Mouse (Mus musculus): ENCODE data around the gene Foxj2. TPM values are rescaled to one million over a fixed set of nuclear protein-coding genes. Genes with fewer than 3 reads are reported as not detected.
A peak's percentile ranks its signal among the peaks of the same experiment; 100 is the strongest.

Foxj2 gene
- polyA plus RNA-seq (2016; fragmentation: Nextera tagmentation; extraction: Ambion mirVana): 4.8 and 4.9 TPM in 2 replicates

DNA sequence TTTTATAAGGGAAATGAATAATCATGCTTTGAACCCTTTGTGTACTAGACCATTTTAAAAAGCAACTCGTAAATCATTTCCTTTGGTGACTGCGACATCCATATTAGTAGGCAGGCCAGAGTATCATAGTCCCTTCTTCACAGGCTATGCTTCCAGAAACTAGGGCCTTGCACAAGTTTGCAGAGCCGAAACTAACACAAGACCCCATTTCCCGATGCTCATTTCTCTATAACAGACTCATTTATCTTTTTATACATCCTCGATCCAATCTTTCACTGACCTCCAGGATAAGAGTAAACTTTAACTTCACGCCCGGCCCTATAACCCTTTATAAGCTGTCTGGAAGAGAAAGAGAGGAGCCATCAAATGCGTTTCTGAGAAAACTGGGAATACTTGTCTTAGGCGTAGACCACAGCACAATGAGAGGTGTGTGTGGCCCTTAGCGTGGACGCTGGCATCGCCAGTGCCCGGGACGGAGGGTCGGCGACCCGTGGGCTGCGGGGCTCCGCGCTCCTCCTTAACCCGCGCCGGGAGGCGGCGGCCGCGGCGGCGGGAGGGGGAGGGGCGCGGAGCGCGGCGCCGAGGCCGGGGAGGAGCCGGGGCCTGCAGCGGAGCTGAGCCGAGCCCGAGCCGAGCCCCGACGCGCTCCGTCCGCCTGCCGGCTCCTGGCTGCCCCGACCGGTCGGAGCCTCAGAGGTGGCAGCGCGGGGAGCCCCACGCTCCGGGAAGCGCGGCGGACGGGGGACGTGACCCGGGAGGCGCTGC, at the start of gene Foxj2:
Gene Foxj2 (plus strand): TSS at position 609 of the 765 bp plus-strand sequence.
- no peaks in the 10 kb centered on the region for H3K9me3 ChIP-seq
- H3K27ac ChIP-seq: peak within 1 kb of the TSS; percentile 97
- H3K4me1 ChIP-seq: peaks cover 37% of the 10 kb centered on the region
- H3K36me3 ChIP-seq: peaks cover 5% of the 10 kb centered on the region; the same call in 1 of the 2 replicates
- peak; percentile 84 for DNase-seq (ENCODE audit: low spot score)
- H3K4me3 ChIP-seq: peak within 1 kb of the TSS; percentile 95
- WGBS: 3% methylated on average over 60 of the region's 61 CpGs
- no peaks in the 10 kb centered on the region for H3K27me3 ChIP-seq (ENCODE audit: insufficient read depth, poor library complexity, severe bottlenecking)

DNA sequence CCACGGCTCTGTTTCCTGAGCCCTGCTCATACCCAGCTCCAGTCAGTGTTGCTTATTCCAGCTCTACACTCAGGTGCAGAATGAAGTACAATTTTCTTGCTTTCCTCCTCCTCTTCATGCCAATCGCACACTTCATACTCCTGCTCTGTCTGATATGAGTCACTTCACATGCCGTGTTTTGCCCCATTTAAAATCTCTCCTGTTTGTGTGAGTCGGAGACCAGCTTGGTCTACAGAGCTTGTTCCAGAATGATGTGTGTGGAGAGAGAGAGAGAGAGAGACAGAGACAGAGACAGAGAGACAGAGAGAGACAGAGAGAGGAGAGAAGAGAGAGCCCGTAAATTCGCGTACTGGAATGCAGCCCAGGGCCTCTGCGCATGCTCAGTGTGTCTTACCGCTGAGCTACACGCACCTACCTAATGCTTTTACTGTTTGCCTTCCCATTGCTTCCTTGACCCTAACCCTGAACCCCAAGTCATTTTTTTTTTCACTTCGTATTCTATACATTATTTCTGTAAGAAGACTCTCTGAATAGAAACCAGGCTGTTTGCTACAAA, 48.9 kb upstream of the Foxj2 start:
- Histone ChIP-seq H3K9me3 (no peaks in the 10 kb centered on the region), H3K27me3 (ENCODE audit: insufficient read depth, poor library complexity, severe bottlenecking) (no peaks in the 10 kb centered on the region), H3K36me3 (no peaks in the 10 kb centered on the region), H3K4me1 (peaks cover 9% of the 10 kb centered on the region; the same call in 1 of the 2 replicates), H3K4me3 (no peak overlapping the region), H3K27ac (no peak overlapping the region)
- DNase-seq (ENCODE audit: low spot score): no peak
- 87% methylated on average over 11 of the region's 11 CpGs for WGBS

DNA sequence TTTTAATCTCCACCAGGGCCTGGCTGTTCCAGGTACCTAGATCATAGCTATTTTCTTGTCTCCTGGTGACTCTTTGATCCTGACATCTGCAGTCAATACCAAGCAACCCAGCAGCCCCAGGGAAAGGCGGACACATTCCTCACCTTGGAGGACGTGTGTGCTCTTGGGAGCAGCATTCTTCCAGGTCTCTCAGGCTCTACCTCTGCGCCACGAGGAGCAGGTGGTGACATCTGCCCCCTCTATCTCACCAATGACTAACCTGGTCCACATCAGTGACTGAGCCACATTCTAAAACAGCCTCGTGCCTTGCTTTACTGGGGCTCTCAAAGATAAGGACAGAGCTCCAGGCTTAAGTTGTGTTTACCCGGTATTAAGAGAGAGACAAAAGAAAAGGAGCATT, 47.0 kb upstream of the Foxj2 start:
- no peak overlapping the region for H3K27ac ChIP-seq
- no peak overlapping the region for H3K4me3 ChIP-seq
- H3K4me1 ChIP-seq: peaks cover 8% of the 10 kb centered on the region; the same call in 1 of the 2 replicates
- DNase-seq (ENCODE audit: low spot score): no peak
- H3K36me3 ChIP-seq: no peaks in the 10 kb centered on the region
- H3K27me3 ChIP-seq (ENCODE audit: insufficient read depth, poor library complexity, severe bottlenecking): no peaks in the 10 kb centered on the region
- no peaks in the 10 kb centered on the region for H3K9me3 ChIP-seq
- 16% methylated on average over 6 of the region's 6 CpGs for WGBS

GRCm38 (mm10) chr6:122774345-122774744, 45.4 kb upstream of the Foxj2 start:
- no peak for DNase-seq (ENCODE audit: low spot score)
- H3K4me3 ChIP-seq: no peak overlapping the region
- 82% methylated on average over 1 of the region's 1 CpGs for WGBS
- no peaks in the 10 kb centered on the region for H3K9me3 ChIP-seq
- H3K27ac ChIP-seq: no peak overlapping the region
- no peaks in the 10 kb centered on the region for H3K27me3 ChIP-seq (ENCODE audit: insufficient read depth, poor library complexity, severe bottlenecking)
- H3K4me1 ChIP-seq: peaks cover 8% of the 10 kb centered on the region; the same call in 1 of the 2 replicates
- no peaks in the 10 kb centered on the region for H3K36me3 ChIP-seq

- 79% methylated on average over 7 of the region's 7 CpGs for WGBS
- no peaks in the 10 kb centered on the region for H3K9me3 ChIP-seq
- no peaks in the 10 kb centered on the region for H3K27me3 ChIP-seq (ENCODE audit: insufficient read depth, poor library complexity, severe bottlenecking)
- H3K36me3 ChIP-seq: no peaks in the 10 kb centered on the region
- no peak overlapping the region for H3K27ac ChIP-seq
- H3K4me1 ChIP-seq: peaks cover 12% of the 10 kb centered on the region
- DNase-seq (ENCODE audit: low spot score): no peak
- H3K4me3 ChIP-seq: no peak overlapping the region
Measured at GRCm38 (mm10) chr6:122776040-122776439, 43.7 kb upstream of the Foxj2 start.

DNA sequence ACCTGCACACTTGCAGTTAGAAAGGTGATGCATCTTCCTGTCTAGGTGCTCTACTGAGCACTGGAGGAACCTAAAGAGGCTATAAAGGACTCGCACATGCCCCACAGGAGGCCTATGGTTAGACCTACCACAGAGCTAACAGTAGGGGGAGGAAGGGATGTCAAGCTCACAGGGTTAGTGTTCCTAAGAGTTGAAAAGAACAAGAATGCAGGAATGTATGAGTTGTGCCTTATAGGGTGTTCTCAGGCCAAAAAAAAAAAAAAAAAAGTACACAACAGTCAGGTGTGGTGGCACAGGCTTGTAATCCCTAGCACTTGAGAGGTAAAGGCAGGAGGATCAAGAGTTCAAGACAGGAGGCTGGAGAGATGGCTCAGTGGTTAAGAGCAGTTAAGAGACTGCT, 39.8 kb upstream of the Foxj2 start:
- Histone ChIP-seq H3K9me3 (no peaks in the 10 kb centered on the region), H3K27ac (no peak overlapping the region), H3K36me3 (no peaks in the 10 kb centered on the region), H3K4me3 (no peak overlapping the region), H3K4me1 (peaks cover 18% of the 10 kb centered on the region), H3K27me3 (ENCODE audit: insufficient read depth, poor library complexity, severe bottlenecking) (no peaks in the 10 kb centered on the region)
- WGBS: 48% methylated on average over 1 of the region's 1 CpGs
- no peak for DNase-seq (ENCODE audit: low spot score)

DNA sequence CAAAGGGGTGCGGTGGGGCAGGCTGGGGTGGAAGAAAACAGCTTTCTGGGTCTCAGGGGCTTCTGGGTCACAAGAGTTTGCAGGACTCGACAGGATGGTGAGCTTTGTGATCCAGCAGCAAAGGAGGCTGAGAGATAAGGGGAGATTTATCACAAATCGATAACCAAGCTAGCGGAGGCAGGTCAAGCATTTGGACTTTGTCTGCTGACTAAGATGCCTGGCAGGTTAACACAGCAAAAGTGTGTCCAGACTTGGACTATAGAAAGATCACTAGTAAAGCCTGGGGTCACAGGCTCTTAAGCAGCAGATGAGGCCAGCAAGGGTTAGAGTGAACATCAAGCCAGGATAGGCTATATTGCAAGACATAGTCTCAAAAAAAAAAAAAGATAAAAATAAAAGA, 38.5 kb upstream of the Foxj2 start:
- no peak for DNase-seq (ENCODE audit: low spot score)
- Histone ChIP-seq H3K4me1 (peaks cover 22% of the 10 kb centered on the region), H3K27me3 (ENCODE audit: insufficient read depth, poor library complexity, severe bottlenecking) (no peaks in the 10 kb centered on the region), H3K4me3 (no peak overlapping the region), H3K9me3 (no peaks in the 10 kb centered on the region), H3K27ac (no peak overlapping the region), H3K36me3 (no peaks in the 10 kb centered on the region)
- WGBS: 26% methylated on average over 4 of the region's 4 CpGs

- WGBS: 16% methylated on average over 3 of the region's 3 CpGs
- DNase-seq (ENCODE audit: low spot score): no peak
- H3K4me1 ChIP-seq: peaks cover 20% of the 10 kb centered on the region
Measured at GRCm38 (mm10) chr6:122782164-122782563, 37.5 kb upstream of the Foxj2 start.

GRCm38 (mm10) chr6:122784866-122785265, 34.8 kb upstream of the Foxj2 start:
- WGBS: 85% methylated on average over 3 of the region's 3 CpGs
- H3K4me3 ChIP-seq: no peak overlapping the region

More at GRCm38 (mm10) chr6:122782164-122782563, 37.5 kb upstream of the Foxj2 start:
- Histone ChIP-seq H3K27ac (no peak overlapping the region), H3K27me3 (ENCODE audit: insufficient read depth, poor library complexity, severe bottlenecking) (no peaks in the 10 kb centered on the region), H3K36me3 (no peaks in the 10 kb centered on the region), H3K4me3 (no peak overlapping the region), H3K9me3 (no peaks in the 10 kb centered on the region)

GRCm38 (mm10) chr6:122786275-122786674, 33.4 kb upstream of the Foxj2 start:
- Histone ChIP-seq H3K9me3 (no peaks in the 10 kb centered on the region), H3K27ac (no peak overlapping the region), H3K4me3 (no peak overlapping the region; the same call in 1 of the 2 replicates), H3K27me3 (ENCODE audit: insufficient read depth, poor library complexity, severe bottlenecking) (no peaks in the 10 kb centered on the region), H3K36me3 (no peaks in the 10 kb centered on the region), H3K4me1 (peaks cover 14% of the 10 kb centered on the region)
- DNase-seq (ENCODE audit: low spot score): no peak
- WGBS: 26% methylated on average over 5 of the region's 5 CpGs

More at GRCm38 (mm10) chr6:122784866-122785265, 34.8 kb upstream of the Foxj2 start:
- H3K27ac ChIP-seq: no peak overlapping the region
- H3K36me3 ChIP-seq: no peaks in the 10 kb centered on the region
- no peaks in the 10 kb centered on the region for H3K9me3 ChIP-seq
- no peak for DNase-seq (ENCODE audit: low spot score)
- no peaks in the 10 kb centered on the region for H3K27me3 ChIP-seq (ENCODE audit: insufficient read depth, poor library complexity, severe bottlenecking)
- peaks cover 19% of the 10 kb centered on the region for H3K4me1 ChIP-seq

GRCm38 (mm10) chr6:122795254-122795935, 24.3 kb upstream of the Foxj2 start:
- H3K9me3 ChIP-seq: no peaks in the 10 kb centered on the region
- WGBS: 80% methylated on average over 8 of the region's 8 CpGs

GRCm38 (mm10) chr6:122800640-122801300, 18.9 kb upstream of the Foxj2 start:
- WGBS: 40% methylated on average over 10 of the region's 10 CpGs

More at GRCm38 (mm10) chr6:122795254-122795935, 24.3 kb upstream of the Foxj2 start:
- no peaks in the 10 kb centered on the region for H3K27me3 ChIP-seq (ENCODE audit: insufficient read depth, poor library complexity, severe bottlenecking)
- no peaks in the 10 kb centered on the region for H3K4me1 ChIP-seq
- no peak overlapping the region for H3K4me3 ChIP-seq
- no peaks in the 10 kb centered on the region for H3K36me3 ChIP-seq
- no peak overlapping the region for H3K27ac ChIP-seq
- no peak for DNase-seq (ENCODE audit: low spot score)

More at GRCm38 (mm10) chr6:122800640-122801300, 18.9 kb upstream of the Foxj2 start:
- Histone ChIP-seq H3K27me3 (ENCODE audit: insufficient read depth, poor library complexity, severe bottlenecking) (peaks cover 9% of the 10 kb centered on the region; the same call in 1 of the 2 replicates), H3K36me3 (no peaks in the 10 kb centered on the region), H3K9me3 (no peaks in the 10 kb centered on the region), H3K27ac (peak overlapping the region; percentile 90; the same call in 1 of the 2 replicates), H3K4me3 (peak overlapping the region; percentile 68), H3K4me1 (peaks cover 16% of the 10 kb centered on the region)
- no peak for DNase-seq (ENCODE audit: low spot score)

Measured in heart, embryonic 10.5 days (tissue).